Mouse (Mus musculus) spleen, adult 2 months (tissue): Measurements from ENCODE around the gene B3galnt2.

Experiments
- CTCF ChIP-seq: fragments of 200-500 bp; IDR thresholded peaks from 2 replicates; pipeline ENCODE4 v1.5.1; 2011; ENCODE audit warnings: mild to moderate bottlenecking, inconsistent platforms; ENCODE audit not compliant: insufficient read depth, insufficient read length, insufficient replicate concordance; ENCODE audit errors: extremely low read depth
- POLR2A ChIP-seq: fragments of 200-500 bp; IDR thresholded peaks from 2 replicates; pipeline ENCODE4 v1.6.1; 2011; ENCODE audit warnings: low read depth, low read length, inconsistent platforms

DNA sequence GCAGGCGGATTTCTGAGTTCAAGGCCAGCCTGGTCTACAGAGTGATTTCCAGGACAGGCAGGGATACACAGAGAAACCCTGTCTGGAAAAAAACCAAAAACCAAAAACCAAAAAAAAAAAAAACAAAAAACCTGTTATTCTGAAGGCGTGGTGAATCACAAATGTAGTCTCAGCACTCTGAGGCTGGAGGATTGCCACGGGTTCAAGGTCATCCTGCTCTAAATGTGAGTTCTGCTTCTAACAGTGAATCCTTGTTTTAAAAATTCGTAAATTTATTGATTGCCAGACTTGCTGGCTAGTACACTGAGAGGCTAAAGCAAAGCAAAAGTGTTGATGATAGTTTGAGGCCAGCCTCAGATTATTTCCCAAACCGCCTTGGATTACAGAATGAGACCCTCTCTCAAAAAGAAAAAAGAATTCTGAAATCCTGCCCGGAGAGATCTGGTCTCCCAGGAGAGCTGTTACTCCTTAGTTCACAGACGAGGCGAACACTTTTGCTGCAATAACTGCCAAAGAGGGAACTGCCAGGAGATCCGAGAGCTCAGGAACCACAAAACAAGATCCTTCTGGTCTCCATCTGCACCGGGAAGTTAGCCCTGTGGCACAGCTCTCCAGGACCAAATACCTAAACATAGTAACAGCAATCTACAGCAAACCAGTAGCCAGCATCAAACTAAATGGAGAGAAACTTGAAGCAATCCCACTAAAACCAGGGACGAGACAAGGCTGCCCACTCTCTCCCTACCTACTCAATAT lies 81.8 kb downstream of the B3galnt2 start:
- no peak for TF ChIP-seq CTCF
- no peak for TF ChIP-seq POLR2A
